Mouse (Mus musculus) bone marrow, adult 2 months (tissue): ENCODE measurements around the gene Olfr1364. TPM values are rescaled to one million over a fixed set of nuclear protein-coding genes. Genes with fewer than 3 reads are reported as not detected.

Experiments
- H3K27ac ChIP-seq: fragments of 200-500 bp; 2 replicates; pipeline ENCODE4 v1.5.1; 2012; ENCODE audit warnings: low read depth, mild to moderate bottlenecking, control low read depth, inconsistent platforms, low read length; ENCODE audit not compliant: control insufficient read depth, poor library complexity, insufficient read depth
- H3K4me1 ChIP-seq: fragments of 200-500 bp; 2 replicates; pipeline ENCODE4 v1.6.1; 2011; ENCODE audit warnings: low read length; ENCODE audit not compliant: control insufficient read depth, insufficient read depth
- H3K4me3 ChIP-seq: fragments of 200-500 bp; replicated peaks from 2 replicates; pipeline ENCODE3; 2011; ENCODE audit warnings: mild to moderate bottlenecking, low read depth, low read length, control low read depth; ENCODE audit not compliant: control insufficient read depth
- CTCF ChIP-seq: fragments of 200-500 bp; IDR thresholded peaks from 2 replicates; pipeline ENCODE4 v1.5.1; 2011; ENCODE audit warnings: low read length, control low read depth; ENCODE audit not compliant: control insufficient read depth, insufficient read depth
- POLR2A ChIP-seq: fragments of 200-500 bp; IDR thresholded peaks from 2 replicates; pipeline ENCODE4 v1.6.1; 2011; ENCODE audit warnings: low read depth, mild to moderate bottlenecking, control low read depth, low read length, borderline replicate concordance; ENCODE audit not compliant: control insufficient read depth
- WGBS: fragments of 180-500 bp; shearing (Covaris S2); methylation state at CpG from one replicate; pipeline ENCODE4 v1.1.7; 2018; 5-methylcytosine and 5-hydroxymethylcytosine counted together
- polyA plus RNA-seq: library from polyadenylated mRNA; stranded (reverse); fragments of >200 nt; gene quantifications from 2 replicates; pipeline ENCODE4 v1.2.4, GENCODE M21; 2011; ENCODE audit warnings: low replicate concordance; ENCODE audit not compliant: missing spikeins, insufficient read depth, insufficient read length

Gene Olfr1364
- not detected in 2 replicates for polyA plus RNA-seq

DNA sequence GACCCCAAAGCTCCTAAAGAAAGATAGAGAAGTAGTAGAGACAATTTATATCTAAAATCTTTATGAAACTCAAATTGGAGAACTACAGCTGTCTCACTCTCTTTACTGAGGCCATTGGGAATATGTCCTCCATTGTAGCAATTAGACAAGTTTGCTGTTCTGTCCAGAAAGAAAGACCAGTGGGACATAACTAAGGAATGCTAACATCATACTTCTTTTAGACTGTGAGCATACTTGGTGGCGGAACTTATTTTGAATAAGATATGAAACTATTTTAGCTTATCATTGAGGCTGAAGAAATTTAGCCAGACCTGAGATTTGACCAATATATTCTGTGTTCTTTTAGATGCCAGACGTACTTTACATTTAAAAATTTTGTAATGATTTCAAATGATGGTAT, at the start of gene Olfr1364:
Olfr1364 (minus strand) TSS at position 101 of the 400 bp plus-strand sequence.
- no peak within 1 kb of the TSS for H3K27ac ChIP-seq
- 75% methylated on average over 2 of the region's 2 CpGs for WGBS
- no peaks in the 10 kb centered on the region for H3K4me1 ChIP-seq
- H3K4me3 ChIP-seq: no peak within 1 kb of the TSS
- TF ChIP-seq CTCF (no peak), POLR2A (no peak)

DNA sequence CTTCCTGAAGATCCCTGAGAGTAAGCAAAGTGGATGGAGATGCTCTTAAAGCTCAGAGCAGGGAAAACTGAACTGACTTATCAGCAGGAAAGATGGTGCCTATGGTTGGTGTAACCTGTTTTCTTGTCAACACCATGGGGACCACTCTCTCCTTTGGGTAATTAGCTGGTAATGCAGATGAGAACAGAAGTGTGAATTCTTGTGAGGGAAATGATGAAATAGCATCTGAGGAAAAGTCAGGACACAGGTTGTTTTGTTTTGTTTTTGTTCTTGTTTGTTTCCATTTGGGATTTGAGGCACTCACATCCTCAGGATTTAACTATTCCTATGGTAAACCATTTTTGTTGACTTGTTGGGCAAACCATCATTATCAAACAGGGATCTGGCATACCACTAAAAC, 32.4 kb upstream of the Olfr1364 start, which contains the start of gene Olfr1362:
Olfr1362 (minus strand) TSS at position 101 of the 400 bp plus-strand sequence.
- no peak for TF ChIP-seq POLR2A
- TF ChIP-seq CTCF: no peak

DNA sequence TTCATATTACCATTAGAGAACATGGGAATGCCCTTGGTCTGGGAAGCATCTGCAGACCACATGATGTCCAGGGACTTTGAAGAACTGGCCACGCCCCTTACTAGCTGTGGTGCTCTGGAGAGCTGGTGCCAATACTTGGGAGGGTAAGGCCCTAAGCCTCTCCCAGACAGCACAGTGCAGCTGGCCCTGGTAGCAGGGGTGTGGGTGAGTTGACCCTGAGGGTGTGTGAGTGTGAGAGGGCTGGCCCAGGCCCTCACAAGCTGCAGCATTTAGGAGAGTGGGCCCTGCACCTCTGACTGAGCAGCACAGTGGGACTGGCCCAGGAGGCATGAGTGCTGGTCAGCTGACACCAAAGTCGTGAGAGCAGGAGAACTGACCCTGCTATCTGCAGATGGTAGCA, 10.1 kb upstream of the Olfr1364 start:
- Histone ChIP-seq H3K27ac (no peak overlapping the region), H3K4me3 (no peak overlapping the region), H3K4me1 (no peaks in the 10 kb centered on the region)
- 65% methylated on average over 2 of the region's 2 CpGs for WGBS
- TF ChIP-seq CTCF (no peak), POLR2A (no peak)

More for the DNA sequence above, 32.4 kb upstream of the Olfr1364 start, which contains the start of gene Olfr1362:
- Histone ChIP-seq H3K4me1 (no peaks in the 10 kb centered on the region), H3K4me3 (no peak within 1 kb of the TSS), H3K27ac (no peak within 1 kb of the TSS)

DNA sequence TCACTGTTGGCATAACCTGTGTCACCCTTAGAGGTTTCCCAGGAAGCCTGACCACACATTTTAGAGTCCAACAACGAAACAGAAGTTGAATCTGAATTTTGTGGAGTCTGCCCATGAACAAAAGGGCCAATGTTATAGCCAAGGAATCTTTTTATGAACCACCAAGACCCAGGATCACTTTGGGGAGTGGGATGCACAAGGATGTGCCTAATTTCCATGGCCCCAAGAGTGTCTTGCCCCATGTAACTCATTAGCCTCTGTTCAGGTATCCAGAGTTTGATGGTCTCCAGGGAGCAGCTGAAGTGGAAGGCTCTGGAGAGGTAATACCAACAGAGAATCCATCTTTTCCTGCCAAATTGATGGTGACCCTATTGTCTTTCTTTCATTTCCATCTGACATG, 21.8 kb downstream of the Olfr1364 start, which contains the start of gene Olfr1535:
Olfr1535 (minus strand) TSS at position 101 of the 400 bp plus-strand sequence.
- no peak for TF ChIP-seq CTCF
- TF ChIP-seq POLR2A: no peak
- Histone ChIP-seq H3K4me1 (no peaks in the 10 kb centered on the region), H3K27ac (no peak within 1 kb of the TSS), H3K4me3 (no peak within 1 kb of the TSS)
- 33% methylated on average over 1 of the region's 1 CpGs for WGBS

DNA sequence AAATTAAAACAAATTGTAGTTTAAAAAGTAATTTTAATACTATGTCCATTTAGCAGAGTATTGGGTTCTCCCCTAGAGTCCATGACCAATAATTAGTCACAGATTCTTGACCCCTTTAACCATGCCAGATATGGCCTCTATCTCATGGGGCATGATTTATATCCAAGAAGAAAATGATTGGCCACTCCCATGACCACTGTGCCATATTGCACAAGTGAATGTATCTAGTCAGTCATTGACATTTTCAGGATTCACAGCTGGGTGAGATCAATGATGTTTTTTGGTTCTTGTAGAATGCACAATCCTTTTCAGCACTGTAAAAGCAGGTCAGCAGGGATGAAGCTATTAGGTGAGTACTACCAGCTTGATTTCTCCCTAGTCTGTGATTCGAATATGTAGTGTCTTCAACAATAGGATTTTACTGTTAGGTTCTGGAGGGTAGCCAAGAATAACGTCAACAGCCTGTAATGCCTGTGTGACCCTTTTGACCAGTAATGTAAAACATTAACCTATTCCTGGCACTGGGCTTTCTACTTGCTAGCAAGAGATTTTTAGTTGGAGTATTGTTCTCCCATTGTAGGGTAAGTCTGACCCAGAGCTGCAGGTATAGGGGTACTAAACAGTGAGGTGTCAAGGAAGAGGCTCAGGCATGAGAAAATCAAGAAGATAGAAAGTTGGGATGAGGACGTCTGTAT, 31.0 kb downstream of the Olfr1364 start:
- Histone ChIP-seq H3K4me3 (no peak overlapping the region), H3K27ac (no peak overlapping the region), H3K4me1 (no peaks in the 10 kb centered on the region; the same call in 1 of the 2 replicates)
- TF ChIP-seq POLR2A (no peak), CTCF (no peak)
- 64% methylated on average over 3 of the region's 3 CpGs for WGBS

- no peak overlapping the region for H3K27ac ChIP-seq
- TF ChIP-seq POLR2A (no peak), CTCF (no peak)
- 48% methylated on average over 3 of the region's 3 CpGs for WGBS
- no peak overlapping the region for H3K4me3 ChIP-seq
- no peaks in the 10 kb centered on the region; the same call in 1 of the 2 replicates for H3K4me1 ChIP-seq
Measured at GRCm38 (mm10) chr13:21549487-21549886, 32.1 kb downstream of the Olfr1364 start.

DNA sequence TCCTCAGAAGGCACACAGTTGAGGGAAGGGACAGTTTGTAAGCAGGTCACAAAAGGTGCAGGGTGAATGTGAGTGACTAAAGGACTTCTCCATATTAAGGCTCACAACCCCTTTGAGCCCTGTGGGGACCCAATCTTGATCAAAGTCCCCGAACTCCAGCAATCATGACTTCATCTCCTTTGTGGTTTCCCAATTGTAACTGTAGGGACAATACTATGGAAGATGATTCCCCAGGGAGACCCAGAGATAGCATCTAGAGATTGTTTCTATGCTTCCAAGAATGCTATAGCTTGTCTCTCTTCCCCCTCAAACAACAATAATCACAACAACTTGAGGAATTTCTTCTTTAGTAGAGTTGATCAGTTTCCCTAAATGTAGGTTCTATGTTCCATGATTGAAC, 38.9 kb downstream of the Olfr1364 start, which contains the start of gene Olfr1366:
Olfr1366 (minus strand) TSS at position 101 of the 400 bp plus-strand sequence.
- no peak within 1 kb of the TSS for H3K4me3 ChIP-seq

GRCm38 (mm10) chr13:21530781-21531201, 50.8 kb downstream of the Olfr1364 start, which contains the start of gene Zkscan8:
Gene Zkscan8 (minus strand): TSS chr13:21531120.
- Histone ChIP-seq H3K4me3 (peak within 1 kb of the TSS; percentile 71), H3K27ac (peak within 1 kb of the TSS; percentile 84), H3K4me1 (no peaks in the 10 kb centered on the region)
- under 1% methylated on average over 39 of the region's 39 CpGs for WGBS
- TF ChIP-seq POLR2A (0 out of 2 replicates have a peak, but pooled peaks have one; percentile 50), CTCF (no peak)

More for the DNA sequence above, 38.9 kb downstream of the Olfr1364 start, which contains the start of gene Olfr1366:
- TF ChIP-seq POLR2A (no peak), CTCF (no peak)
- H3K4me1 ChIP-seq: no peaks in the 10 kb centered on the region
- no peak within 1 kb of the TSS for H3K27ac ChIP-seq
- 52% methylated on average over 1 of the region's 1 CpGs for WGBS

DNA sequence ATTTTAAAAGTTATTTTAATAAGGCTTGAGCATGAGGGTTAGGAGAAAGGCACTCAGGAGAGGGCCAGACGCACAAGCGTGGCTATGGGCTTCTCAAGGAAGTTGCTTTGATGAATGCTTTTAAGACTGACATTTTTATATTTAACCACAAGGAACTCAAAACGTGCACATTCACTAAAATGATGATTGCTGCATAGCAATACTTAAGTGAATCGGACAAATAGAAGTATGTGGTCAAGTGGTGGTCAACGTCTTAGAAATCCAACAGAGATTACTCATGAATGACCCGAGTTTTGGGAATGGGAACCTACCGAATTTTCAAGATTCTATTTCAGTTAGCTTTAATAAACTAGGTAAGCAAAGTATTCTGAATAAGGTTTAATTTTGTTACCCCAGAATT, 51.4 kb downstream of the Olfr1364 start:
- Histone ChIP-seq H3K4me3 (no peak overlapping the region), H3K4me1 (no peaks in the 10 kb centered on the region), H3K27ac (no peak overlapping the region)
- WGBS: 34% methylated on average over 7 of the region's 7 CpGs
- TF ChIP-seq POLR2A (no peak), CTCF (no peak)

Other genes starting within 250 kb of the Olfr1364 start
- gene Olfr1367, start 234.8 kb downstream of the Olfr1364 start, polyA plus RNA-seq: not detected in 2 replicates
- gene Zscan12, start 218.9 kb downstream of the Olfr1364 start, polyA plus RNA-seq: 3.7 and 5.9 TPM in 2 replicates
- gene Zkscan3, start 179.0 kb downstream of the Olfr1364 start, polyA plus RNA-seq: 17.1 and 25.5 TPM in 2 replicates
- gene Pgbd1, start 140.7 kb downstream of the Olfr1364 start, polyA plus RNA-seq: not detected in 2 replicates
- gene Zscan26, start 128.0 kb downstream of the Olfr1364 start, polyA plus RNA-seq: 8.0 and 14.1 TPM in 2 replicates
- gene Nkapl, start 113.2 kb downstream of the Olfr1364 start, polyA plus RNA-seq: 0.66 TPM in 1 of 2 replicates, not detected in the other
- gene Zkscan4, start 102.9 kb downstream of the Olfr1364 start, polyA plus RNA-seq: not detected in 2 replicates
- gene Gm10065, start 102.3 kb downstream of the Olfr1364 start, polyA plus RNA-seq: not detected in 2 replicates
- gene AK157302, start 86.5 kb downstream of the Olfr1364 start, polyA plus RNA-seq: 1.6 TPM in 1 of 2 replicates, not detected in the other
- 14.1 TPM in 1 of 2 replicates, not detected in the other for gene Gm11273, start 80.3 kb downstream of the Olfr1364 start, polyA plus RNA-seq
- gene Zkscan8, start 50.6 kb downstream of the Olfr1364 start, polyA plus RNA-seq: 2.1 and 6.4 TPM in 2 replicates
- gene Olfr1366, start 39.0 kb downstream of the Olfr1364 start, polyA plus RNA-seq: not detected in 2 replicates
- gene Olfr1535, start 21.9 kb downstream of the Olfr1364 start, polyA plus RNA-seq: 0.90 and 1.00 TPM in 2 replicates
- gene Olfr1362, start 32.3 kb upstream of the Olfr1364 start, polyA plus RNA-seq: not detected in 2 replicates
- not detected in 2 replicates for gene Olfr11, start 60.8 kb upstream of the Olfr1364 start, polyA plus RNA-seq
- not detected in 2 replicates for gene Olfr1361, start 81.6 kb upstream of the Olfr1364 start, polyA plus RNA-seq
- not detected in 2 replicates for gene Olfr1360, start 95.6 kb upstream of the Olfr1364 start, polyA plus RNA-seq
- not detected in 2 replicates for gene Olfr1359, start 116.4 kb upstream of the Olfr1364 start, polyA plus RNA-seq
- 28.9 and 65.7 TPM in 2 replicates for gene Hist1h2bl, start 134.4 kb upstream of the Olfr1364 start, polyA plus RNA-seq
- 19.2 and 21.1 TPM in 2 replicates for gene Hist1h2ai, start 134.7 kb upstream of the Olfr1364 start, polyA plus RNA-seq
- gene Hist1h3h, start 135.9 kb upstream of the Olfr1364 start, polyA plus RNA-seq: 49.7 and 178 TPM in 2 replicates
- 19.6 and 68.6 TPM in 2 replicates for gene Hist1h2bm, start 140.3 kb upstream of the Olfr1364 start, polyA plus RNA-seq
- 47.4 and 58.6 TPM in 2 replicates for gene Hist1h4j, start 153.3 kb upstream of the Olfr1364 start, polyA plus RNA-seq
- gene Hist1h4k, start 168.7 kb upstream of the Olfr1364 start, polyA plus RNA-seq: 358 and 477 TPM in 2 replicates
- 25.2 and 61.7 TPM in 2 replicates for gene Hist1h2ak, start 172.1 kb upstream of the Olfr1364 start, polyA plus RNA-seq
- gene Hist1h2bn, start 172.4 kb upstream of the Olfr1364 start, polyA plus RNA-seq: 98.2 and 195 TPM in 2 replicates
- 99.1 and 123 TPM in 2 replicates for gene Hist1h1b, start 198.9 kb upstream of the Olfr1364 start, polyA plus RNA-seq
- 34.1 TPM in 1 of 2 replicates, not detected in the other for gene Hist1h3i, start 201.6 kb upstream of the Olfr1364 start, polyA plus RNA-seq
- gene Hist1h2an, start 205.5 kb upstream of the Olfr1364 start, polyA plus RNA-seq: 14.9 and 15.3 TPM in 2 replicates
- gene Hist1h2bp, start 205.7 kb upstream of the Olfr1364 start, polyA plus RNA-seq: 31.5 and 33.4 TPM in 2 replicates
- gene Hist1h2bq, start 228.4 kb upstream of the Olfr1364 start, polyA plus RNA-seq: 27.5 and 42.9 TPM in 2 replicates
- gene Hist1h2ao, start 228.7 kb upstream of the Olfr1364 start, polyA plus RNA-seq: 5.1 TPM in 1 of 2 replicates, not detected in the other
- 157 and 288 TPM in 2 replicates for gene Hist1h4m, start 230.0 kb upstream of the Olfr1364 start, polyA plus RNA-seq